Comparison of ENCODE assay signal across 15 mouse cellular contexts in genomic region chrX:163879039-163879438, GRCm38 (mm10). TPM values are rescaled to one million over a fixed set of nuclear protein-coding genes. Genes with fewer than 3 reads are reported as not detected.
DNase-seq lines count a peak whose midpoint lies in the region; ATAC-seq lines count a peak whose summit lies in the region.
"Had no signal": no experiment of that assay in that cellular context is flagged by ENCODE, and none has a peak within 500 bp of the region (broad histone marks: within the 10 kb centered on the region; RNA-seq: fewer than 3 reads in every experiment).

No protein-coding gene starts in this region.

- H3K27me3 ChIP-seq in heart, embryonic 11.5 days (ENCODE audit: control insufficient read depth, insufficient read depth, low read length), result no peaks in the 10 kb centered on the region
- H3K27me3 ChIP-seq in heart, embryonic 16.5 days (ENCODE audit: control insufficient read depth, insufficient read depth, low read length), result no peaks in the 10 kb centered on the region
- H3K27me3 ChIP-seq in heart, embryonic 10.5 days (ENCODE audit: insufficient read depth, poor library complexity, severe bottlenecking), result peaks cover 6% of the 10 kb centered on the region; the same call in 1 of the 2 replicates
- H3K27me3 ChIP-seq in hindbrain, embryonic 11.5 days (ENCODE audit: control insufficient read depth, insufficient read depth, low read length), result no peaks in the 10 kb centered on the region; the same call in 1 of the 2 replicates

- DNase-seq in CD4-positive, CD25-positive, alpha-beta regulatory T cell, adult 2 months (ENCODE audit: low read depth, low spot score), result peak; percentile 15
- no peak for DNase-seq in heart, adult 11 months
- no peak for DNase-seq in heart, embryonic 10.5 days (ENCODE audit: low spot score)
- DNase-seq in hindbrain, embryonic 11.5 days (ENCODE audit: low spot score), result no peak
- DNase-seq in c-Kit-positive CD71-positive TER-119-positive erythroid progenitor cells, embryonic 14.5 days (ENCODE audit: low spot score), result no peak
- DNase-seq: B cell, adult 2 months had no signal

- H3K4me2 ChIP-seq in heart, embryonic 11.5 days, result peak overlapping the region; percentile 16; the same call in 1 of the 2 replicates
- peak overlapping the region; percentile 28 for H3K4me2 ChIP-seq in heart, embryonic 16.5 days (ENCODE audit: low read depth, low read length)
- H3K4me2 ChIP-seq in hindbrain, embryonic 11.5 days (replicated peaks; ENCODE audit: low read depth, low read length), result no peak overlapping the region
- H3K4me2 ChIP-seq: forebrain, embryonic 12.5 days; hindbrain, embryonic 15.5 days; kidney, embryonic 15.5 days had no signal

- no peaks in the 10 kb centered on the region for H3K9me3 ChIP-seq in heart, embryonic 11.5 days (replicated peaks; ENCODE audit: control insufficient read depth, low read length)
- H3K9me3 ChIP-seq in heart, embryonic 16.5 days (replicated peaks; ENCODE audit: control insufficient read depth, low read length), result no peaks in the 10 kb centered on the region
- no peaks in the 10 kb centered on the region for H3K9me3 ChIP-seq in heart, embryonic 10.5 days
- H3K9me3 ChIP-seq in hindbrain, embryonic 11.5 days (ENCODE audit: control insufficient read depth, low read length), result no peaks in the 10 kb centered on the region
- H3K9me3 ChIP-seq: forebrain, embryonic 12.5 days; hindbrain, embryonic 10.5 days; hindbrain, embryonic 15.5 days; kidney, embryonic 15.5 days had no signal

- H3K9ac ChIP-seq in heart, embryonic 11.5 days (ENCODE audit: low read depth, low read length), result no peak overlapping the region
- H3K9ac ChIP-seq in heart, embryonic 16.5 days (ENCODE audit: low read length), result no peak overlapping the region
- no peak overlapping the region for H3K9ac ChIP-seq in hindbrain, embryonic 11.5 days (ENCODE audit: low read depth, low read length)
- H3K9ac ChIP-seq: forebrain, embryonic 12.5 days; hindbrain, embryonic 15.5 days; kidney, embryonic 15.5 days had no signal

- no peaks in the 10 kb centered on the region for H3K36me3 ChIP-seq in heart, embryonic 11.5 days (ENCODE audit: control insufficient read depth, insufficient read depth, low read length)
- no peaks in the 10 kb centered on the region for H3K36me3 ChIP-seq in heart, embryonic 16.5 days (ENCODE audit: control insufficient read depth, insufficient read depth)
- H3K36me3 ChIP-seq in heart, embryonic 10.5 days, result no peaks in the 10 kb centered on the region
- H3K36me3 ChIP-seq in hindbrain, embryonic 11.5 days (ENCODE audit: control insufficient read depth, insufficient read depth, low read length), result no peaks in the 10 kb centered on the region
- H3K36me3 ChIP-seq: forebrain, embryonic 12.5 days; hindbrain, embryonic 10.5 days; hindbrain, embryonic 15.5 days; kidney, embryonic 15.5 days had no signal

- H3K27ac ChIP-seq in heart, embryonic 11.5 days (ENCODE audit: low read depth, low read length), result no peak overlapping the region
- peak overlapping the region; percentile 27 for H3K27ac ChIP-seq in heart, embryonic 16.5 days (ENCODE audit: low read length)
- no peak overlapping the region for H3K27ac ChIP-seq in heart, embryonic 10.5 days
- H3K27ac ChIP-seq in hindbrain, embryonic 11.5 days (ENCODE audit: low read depth, low read length), result no peak overlapping the region
- H3K27ac ChIP-seq: forebrain, embryonic 12.5 days; hindbrain, embryonic 10.5 days; hindbrain, embryonic 15.5 days; kidney, embryonic 15.5 days had no signal

- no peak for ATAC-seq in CD4-positive, CD25-positive, alpha-beta regulatory T cell, adult 4 months
- ATAC-seq in heart, embryonic 11.5 days (replicated peaks; ENCODE audit: insufficient number of reproducible peaks, low FRiP score, low TSS enrichment), result no peak
- ATAC-seq in heart, embryonic 16.5 days (replicated peaks; ENCODE audit: extremely low read depth, insufficient read depth, low FRiP score), result no peak
- no peak for ATAC-seq in hindbrain, embryonic 11.5 days (ENCODE audit: low FRiP score)
- ATAC-seq: forebrain, embryonic 16.5 days; intestine, embryonic 16.5 days had no signal

- WGBS in heart, embryonic 11.5 days (ENCODE audit: insufficient replicate concordance), result 44% methylated on average over 6 of the region's 6 CpGs
- 43% methylated on average over 6 of the region's 6 CpGs for WGBS in heart, embryonic 16.5 days
- 49% methylated on average over 6 of the region's 6 CpGs for WGBS in heart, embryonic 10.5 days
- WGBS in hindbrain, embryonic 11.5 days, result 71% methylated on average over 6 of the region's 6 CpGs

- H3K4me3 ChIP-seq in heart, embryonic 11.5 days (ENCODE audit: low read depth, low read length), result no peak overlapping the region
- H3K4me3 ChIP-seq in heart, embryonic 16.5 days (ENCODE audit: low read length), result no peak overlapping the region
- no peak overlapping the region for H3K4me3 ChIP-seq in heart, embryonic 10.5 days
- H3K4me3 ChIP-seq in hindbrain, embryonic 11.5 days (ENCODE audit: low read depth, low read length), result no peak overlapping the region
- H3K4me3 ChIP-seq: forebrain, embryonic 12.5 days; hindbrain, embryonic 10.5 days; hindbrain, embryonic 15.5 days; kidney, embryonic 15.5 days had no signal

- H3K4me1 ChIP-seq in heart, embryonic 11.5 days (ENCODE audit: control insufficient read depth, insufficient read depth, low read length), result peaks cover 3% of the 10 kb centered on the region; the same call in 1 of the 2 replicates
- peaks cover 3% of the 10 kb centered on the region for H3K4me1 ChIP-seq in heart, embryonic 16.5 days (ENCODE audit: control insufficient read depth, insufficient read depth, low read length)
- peaks cover 5% of the 10 kb centered on the region; the same call in 1 of the 2 replicates for H3K4me1 ChIP-seq in heart, embryonic 10.5 days
- H3K4me1 ChIP-seq in hindbrain, embryonic 11.5 days (replicated peaks; ENCODE audit: control insufficient read depth, insufficient read depth, low read length), result no peaks in the 10 kb centered on the region
- H3K4me1 ChIP-seq: forebrain, embryonic 12.5 days; hindbrain, embryonic 10.5 days; hindbrain, embryonic 15.5 days; kidney, embryonic 15.5 days had no signal

RNA-seq across cellular contexts. Expression of gene Ap1s2, which starts 29.8 kb away (rescaled TPM):
- 10 to 100 TPM; 15.3 to 22.9 TPM for polyA plus RNA-seq in CD4-positive, CD25-positive, alpha-beta regulatory T cell, adult 4 months (2017; shearing (Covaris generic))
- polyA plus RNA-seq in heart, embryonic 11.5 days (2014; fragmentation: Nextera tagmentation; extraction: Ambion mirVana), result 20.1 and 26.0 TPM in 2 replicates
- 16.9 and 18.8 TPM in 2 replicates for polyA plus RNA-seq in heart, embryonic 16.5 days (2015; fragmentation: Nextera tagmentation; extraction: Ambion mirVana)
- polyA plus RNA-seq in heart, embryonic 10.5 days (2016; fragmentation: Nextera tagmentation; extraction: Ambion mirVana), result 19.3 and 23.6 TPM in 2 replicates
- 52.4 and 56.3 TPM in 2 replicates for polyA plus RNA-seq in hindbrain, embryonic 11.5 days (2014; fragmentation: Nextera tagmentation; extraction: Ambion mirVana)
